Mouse (Mus musculus): ENCODE measurements around the gene Akt3.

Akt3 gene

GRCm38 (mm10) chr1:177186751-177187150 lies 71.3 kb downstream of the Akt3 start:
- no peak for DNase-seq

GRCm38 (mm10) chr1:177179635-177180034 lies 78.4 kb downstream of the Akt3 start:
- DNase-seq, result no peak

- DNase-seq, result no peak
Observed at GRCm38 (mm10) chr1:177175436-177175835, 82.6 kb downstream of the Akt3 start.

- no peak for DNase-seq
Observed at GRCm38 (mm10) chr1:177171300-177171699, 86.7 kb downstream of the Akt3 start.

- DNase-seq, result no peak
Observed at GRCm38 (mm10) chr1:177165789-177166188, 92.2 kb downstream of the Akt3 start.

GRCm38 (mm10) chr1:177165336-177165735 lies 92.7 kb downstream of the Akt3 start:
- DNase-seq, result no peak

- DNase-seq, result peak; percentile 43 to 53
Observed at GRCm38 (mm10) chr1:177150344-177151021, 107.5 kb downstream of the Akt3 start.

- no peak for DNase-seq
Observed at GRCm38 (mm10) chr1:177148746-177149145, 109.3 kb downstream of the Akt3 start.

- DNase-seq, result no peak
Observed at GRCm38 (mm10) chr1:177141468-177141867, 116.5 kb downstream of the Akt3 start.

- DNase-seq, result no peak
Observed at GRCm38 (mm10) chr1:177139652-177140051, 118.4 kb downstream of the Akt3 start.

GRCm38 (mm10) chr1:177131458-177131857 lies 126.5 kb downstream of the Akt3 start:
- no peak for DNase-seq

- DNase-seq, result no peak
Observed at GRCm38 (mm10) chr1:177126674-177127073, 131.3 kb downstream of the Akt3 start.

- DNase-seq, result no peak
Observed at GRCm38 (mm10) chr1:177110665-177111271, 147.2 kb downstream of the Akt3 start.

- DNase-seq, result no peak
Observed at GRCm38 (mm10) chr1:177090465-177090864, 167.5 kb downstream of the Akt3 start.

GRCm38 (mm10) chr1:177089515-177089914 lies 168.5 kb downstream of the Akt3 start:
- no peak for DNase-seq

GRCm38 (mm10) chr1:177089048-177089447 lies 169.0 kb downstream of the Akt3 start:
- DNase-seq, result no peak

GRCm38 (mm10) chr1:177081957-177082645 lies 175.9 kb downstream of the Akt3 start:
- no peak for DNase-seq

- no peak for DNase-seq
Observed at GRCm38 (mm10) chr1:177069161-177069560, 188.8 kb downstream of the Akt3 start.

- DNase-seq, result no peak
Observed at GRCm38 (mm10) chr1:177067123-177067646, 190.8 kb downstream of the Akt3 start.

GRCm38 (mm10) chr1:177065732-177066131 lies 192.3 kb downstream of the Akt3 start:
- no peak for DNase-seq

GRCm38 (mm10) chr1:177061761-177062160 lies 196.2 kb downstream of the Akt3 start:
- DNase-seq, result no peak

GRCm38 (mm10) chr1:177054891-177055290 lies 203.1 kb downstream of the Akt3 start:
- no peak for DNase-seq

- DNase-seq, result no peak
Observed at GRCm38 (mm10) chr1:177051366-177051963, 206.5 kb downstream of the Akt3 start.
